Mouse (Mus musculus): ENCODE data around the gene Olfr56. TPM values are rescaled to one million over a fixed set of nuclear protein-coding genes. Genes with fewer than 3 reads are reported as not detected.
A peak's percentile ranks its signal among the peaks of the same experiment; 100 is the strongest.

Gene Olfr56
- total and polyA plus RNA-seq, 3 experiments = 0.01 to 0.27 TPM; not detected in 1

- no peaks in the 10 kb centered on the region for H3K9me3 ChIP-seq (replicated peaks)
- TF ChIP-seq GATA1 (IDR thresholded peaks at IDR 0.05; ENCODE audit: borderline replicate concordance, low read length) (no peak), GATA2 (IDR thresholded peaks at IDR 0.05; ENCODE audit: borderline replicate concordance, low read depth, low read length) (no peak), POLR2AphosphoS5 (IDR thresholded peaks at IDR 0.05; ENCODE audit: insufficient replicate concordance, low read depth, low read length) (no peak), CTCF (IDR thresholded peaks at IDR 0.05; ENCODE audit: low read depth, low read length) (no peak), TAL1 (conservative IDR thresholded peaks at IDR 0.05; ENCODE audit: low read depth, low read length) (no peak)
- ATAC-seq (ENCODE audit: extremely low read depth, insufficient number of reproducible peaks, low FRiP score, poor library complexity, severe bottlenecking) = no peak
- H3K36me3 ChIP-seq (replicated peaks) = peaks cover 4% of the 10 kb centered on the region
- DNase-seq (ENCODE audit: low spot score) = no peak
- H3K4me1 ChIP-seq (ENCODE audit: insufficient read depth, low read depth, low read length) = peaks cover 90% of the 10 kb centered on the region
- no peaks in the 10 kb centered on the region for H3K27me3 ChIP-seq (ENCODE audit: insufficient read depth, low read length)
- peak overlapping the region; percentile 63 for H3K4me3 ChIP-seq (ENCODE audit: low read depth, low read length)
Measured at GRCm38 (mm10) chr11:49086858-49087361, 108.2 kb downstream of the Olfr56 start.

- peak; percentile 64 for DNase-seq (ENCODE audit: low spot score)
- peaks cover 91% of the 10 kb centered on the region for H3K4me1 ChIP-seq (ENCODE audit: insufficient read depth, low read depth, low read length)
- TF ChIP-seq CTCF (IDR thresholded peaks at IDR 0.05; ENCODE audit: low read depth, low read length) (no peak), TAL1 (conservative IDR thresholded peaks at IDR 0.05; ENCODE audit: low read depth, low read length) (peak; percentile 79), GATA2 (IDR thresholded peaks at IDR 0.05; ENCODE audit: borderline replicate concordance, low read depth, low read length) (no peak), POLR2AphosphoS5 (IDR thresholded peaks at IDR 0.05; ENCODE audit: insufficient replicate concordance, low read depth, low read length) (0 out of 2 replicates have a peak, but pooled peaks have one; percentile 34), GATA1 (IDR thresholded peaks at IDR 0.05; ENCODE audit: borderline replicate concordance, low read length) (no peak)
- H3K9me3 ChIP-seq (replicated peaks) = no peaks in the 10 kb centered on the region
- H3K27me3 ChIP-seq (ENCODE audit: insufficient read depth, low read length) = no peaks in the 10 kb centered on the region
- peak overlapping the region; percentile 72 for H3K4me3 ChIP-seq (ENCODE audit: low read depth, low read length)
- H3K36me3 ChIP-seq (replicated peaks) = peaks cover 6% of the 10 kb centered on the region
- ATAC-seq (ENCODE audit: extremely low read depth, insufficient number of reproducible peaks, low FRiP score, poor library complexity, severe bottlenecking) = peak; percentile 61
Measured at GRCm38 (mm10) chr11:49087830-49088616, 109.3 kb downstream of the Olfr56 start.

GRCm38 (mm10) chr11:49088990-49089652 lies 110.4 kb downstream of the Olfr56 start:
- Histone ChIP-seq H3K27me3 (ENCODE audit: insufficient read depth, low read length) (no peaks in the 10 kb centered on the region), H3K9me3 (replicated peaks) (no peaks in the 10 kb centered on the region), H3K4me1 (ENCODE audit: insufficient read depth, low read depth, low read length) (peaks cover 86% of the 10 kb centered on the region), H3K4me3 (ENCODE audit: low read depth, low read length) (peak overlapping the region; percentile 72; the same call in 1 of the 2 replicates), H3K36me3 (replicated peaks) (peaks cover 11% of the 10 kb centered on the region)
- ATAC-seq (ENCODE audit: extremely low read depth, insufficient number of reproducible peaks, low FRiP score, poor library complexity, severe bottlenecking) = no peak
- no peak for DNase-seq (ENCODE audit: low spot score)
- no peak for TF ChIP-seq GATA2 (IDR thresholded peaks at IDR 0.05; ENCODE audit: borderline replicate concordance, low read depth, low read length)
- no peak for TF ChIP-seq GATA1 (IDR thresholded peaks at IDR 0.05; ENCODE audit: borderline replicate concordance, low read length)
- TF ChIP-seq POLR2AphosphoS5 (IDR thresholded peaks at IDR 0.05; ENCODE audit: insufficient replicate concordance, low read depth, low read length) = no peak
- TF ChIP-seq TAL1 (conservative IDR thresholded peaks at IDR 0.05; ENCODE audit: low read depth, low read length) = no peak
- no peak for TF ChIP-seq CTCF (IDR thresholded peaks at IDR 0.05; ENCODE audit: low read depth, low read length)

GRCm38 (mm10) chr11:49089735-49090507 lies 111.2 kb downstream of the Olfr56 start:
- H3K9me3 ChIP-seq (replicated peaks) = no peaks in the 10 kb centered on the region
- peaks cover 14% of the 10 kb centered on the region for H3K36me3 ChIP-seq (replicated peaks)
- H3K4me3 ChIP-seq (ENCODE audit: low read depth, low read length) = no peak overlapping the region; the same call in 1 of the 2 replicates
- DNase-seq (ENCODE audit: low spot score) (no peak), ATAC-seq (ENCODE audit: extremely low read depth, insufficient number of reproducible peaks, low FRiP score, poor library complexity, severe bottlenecking) (peak; percentile 40)
- TF ChIP-seq GATA2 (IDR thresholded peaks at IDR 0.05; ENCODE audit: borderline replicate concordance, low read depth, low read length) (no peak), TAL1 (conservative IDR thresholded peaks at IDR 0.05; ENCODE audit: low read depth, low read length) (peak; percentile 58)
- H3K27me3 ChIP-seq (ENCODE audit: insufficient read depth, low read length) = no peaks in the 10 kb centered on the region
- peaks cover 81% of the 10 kb centered on the region for H3K4me1 ChIP-seq (ENCODE audit: insufficient read depth, low read depth, low read length)

- no peak for DNase-seq (ENCODE audit: low spot score)
- peaks cover 76% of the 10 kb centered on the region for H3K4me1 ChIP-seq (ENCODE audit: insufficient read depth, low read depth, low read length)
- ATAC-seq (ENCODE audit: extremely low read depth, insufficient number of reproducible peaks, low FRiP score, poor library complexity, severe bottlenecking) = no peak
- no peak for TF ChIP-seq CTCF (IDR thresholded peaks at IDR 0.05; ENCODE audit: low read depth, low read length)
- TF ChIP-seq TAL1 (conservative IDR thresholded peaks at IDR 0.05; ENCODE audit: low read depth, low read length) = no peak
- TF ChIP-seq GATA2 (IDR thresholded peaks at IDR 0.05; ENCODE audit: borderline replicate concordance, low read depth, low read length) = no peak
- no peak for TF ChIP-seq POLR2AphosphoS5 (IDR thresholded peaks at IDR 0.05; ENCODE audit: insufficient replicate concordance, low read depth, low read length)
- no peak for TF ChIP-seq GATA1 (IDR thresholded peaks at IDR 0.05; ENCODE audit: borderline replicate concordance, low read length)
- no peaks in the 10 kb centered on the region for H3K27me3 ChIP-seq (ENCODE audit: insufficient read depth, low read length)
- peaks cover 20% of the 10 kb centered on the region for H3K36me3 ChIP-seq (replicated peaks)
- no peak overlapping the region for H3K4me3 ChIP-seq (ENCODE audit: low read depth, low read length)
- no peaks in the 10 kb centered on the region for H3K9me3 ChIP-seq (replicated peaks)
Measured at GRCm38 (mm10) chr11:49090551-49090950, 111.9 kb downstream of the Olfr56 start.
